Mouse (Mus musculus) embryonic facial prominence, embryonic 12.5 days (tissue): ENCODE data around the gene Tbc1d9. TPM values are rescaled to one million over a fixed set of nuclear protein-coding genes. Genes with fewer than 3 reads are reported as not detected.

Source experiments
- ATAC-seq: fragments of 200-750 bp; cut with Nextera tagmentation; 2 replicates; pipeline ENCODE4 v1.8.0; 2017; ENCODE audit not compliant: insufficient number of reproducible peaks, insufficient read depth, low FRiP score, low TSS enrichment
- H3K27ac ChIP-seq: fragments of 300-500 bp; sonication (generic); 2 replicates; pipeline ENCODE4 v1.5.1; 2016; ENCODE audit warnings: mild to moderate bottlenecking
- H3K27me3 ChIP-seq: fragments of 300-500 bp; sonication (generic); 2 replicates; pipeline ENCODE4 v1.6.1; 2016; ENCODE audit warnings: mild to moderate bottlenecking, moderate library complexity
- H3K36me3 ChIP-seq: fragments of 300-500 bp; sonication (generic); 2 replicates; pipeline ENCODE4 v1.6.1; 2016; ENCODE audit warnings: mild to moderate bottlenecking
- H3K4me1 ChIP-seq: fragments of 300-500 bp; sonication (generic); 2 replicates; pipeline ENCODE4 v1.6.1; 2016
- H3K4me2 ChIP-seq: fragments of 300-500 bp; sonication (generic); replicated peaks from 2 replicates; pipeline ENCODE4 v1.6.1; 2016; ENCODE audit warnings: mild to moderate bottlenecking, moderate library complexity
- H3K4me3 ChIP-seq: fragments of 300-500 bp; sonication (generic); 2 replicates; pipeline ENCODE4 v1.5.1; 2016; ENCODE audit warnings: mild to moderate bottlenecking
- H3K9ac ChIP-seq: fragments of 300-500 bp; sonication (generic); 2 replicates; pipeline ENCODE4 v1.6.1; 2016; ENCODE audit warnings: mild to moderate bottlenecking, moderate library complexity
- H3K9me3 ChIP-seq: fragments of 300-500 bp; sonication (generic); 2 replicates; pipeline ENCODE4 v1.6.1; 2016; ENCODE audit warnings: mild to moderate bottlenecking, moderate library complexity
- WGBS: fragments of 180-500 bp; shearing (Covaris S2); methylation state at CpG from one replicate; pipeline ENCODE4 v1.1.7; 2016; 5-methylcytosine and 5-hydroxymethylcytosine counted together
- polyA plus RNA-seq: library from polyadenylated mRNA; unstranded; fragments of >200 nt; fragmentation: Nextera tagmentation; extraction: Ambion mirVana; gene quantifications from 2 replicates; pipeline ENCODE4 v1.2.1, GENCODE M21; 2016

The Tbc1d9 gene
- 4.0 and 4.6 TPM in 2 replicates for polyA plus RNA-seq

GRCm38 (mm10) chr8:83165235-83165930 lies at the start of gene Tbc1d9:
TSS of gene Tbc1d9 (plus strand) at chr8:83165352.
- no peaks in the 10 kb centered on the region for H3K9me3 ChIP-seq
- peak within 1 kb of the TSS; percentile 85 for H3K4me2 ChIP-seq
- ATAC-seq: peak; percentile 89
- H3K36me3 ChIP-seq: no peaks in the 10 kb centered on the region
- H3K4me3 ChIP-seq: peak within 1 kb of the TSS; percentile 71
- peak within 1 kb of the TSS; percentile 84 for H3K9ac ChIP-seq
- no peaks in the 10 kb centered on the region for H3K27me3 ChIP-seq
- peak within 1 kb of the TSS; percentile 84 for H3K27ac ChIP-seq
- H3K4me1 ChIP-seq: 0 out of 2 replicates have a peak, but pooled peaks cover 4% of the 10 kb centered on the region
- WGBS: under 1% methylated on average over 63 of the region's 63 CpGs

- no peaks in the 10 kb centered on the region for H3K9me3 ChIP-seq
- H3K9ac ChIP-seq: no peak overlapping the region
- 59% methylated on average over 2 of the region's 2 CpGs for WGBS
- H3K27me3 ChIP-seq: no peaks in the 10 kb centered on the region
- no peak overlapping the region for H3K4me2 ChIP-seq
- H3K36me3 ChIP-seq: no peaks in the 10 kb centered on the region
- ATAC-seq: no peak
- no peaks in the 10 kb centered on the region for H3K4me1 ChIP-seq
- no peak overlapping the region for H3K27ac ChIP-seq
- H3K4me3 ChIP-seq: no peak overlapping the region
These were observed 30.1 kb upstream of the Tbc1d9 start for GRCm38 (mm10) chr8:83135086-83135485.

GRCm38 (mm10) chr8:83140068-83140467 lies 25.1 kb upstream of the Tbc1d9 start:
- H3K27ac ChIP-seq: no peak overlapping the region
- H3K9me3 ChIP-seq: no peaks in the 10 kb centered on the region

GRCm38 (mm10) chr8:83140701-83141111 lies 24.4 kb upstream of the Tbc1d9 start:
- ATAC-seq: no peak
- no peak overlapping the region for H3K4me2 ChIP-seq
- WGBS: 57% methylated on average over 3 of the region's 3 CpGs
- H3K4me1 ChIP-seq: no peaks in the 10 kb centered on the region
- H3K9ac ChIP-seq: no peak overlapping the region
- no peaks in the 10 kb centered on the region for H3K9me3 ChIP-seq
- H3K4me3 ChIP-seq: no peak overlapping the region
- no peak overlapping the region for H3K27ac ChIP-seq
- H3K27me3 ChIP-seq: no peaks in the 10 kb centered on the region
- no peaks in the 10 kb centered on the region for H3K36me3 ChIP-seq

More at GRCm38 (mm10) chr8:83140068-83140467, 25.1 kb upstream of the Tbc1d9 start:
- Histone ChIP-seq H3K4me1 (no peaks in the 10 kb centered on the region), H3K9ac (no peak overlapping the region), H3K27me3 (no peaks in the 10 kb centered on the region), H3K4me3 (no peak overlapping the region), H3K36me3 (no peaks in the 10 kb centered on the region), H3K4me2 (no peak overlapping the region)
- ATAC-seq: no peak
- 88% methylated on average over 1 of the region's 1 CpGs for whole genome bisulfite sequencing

- ATAC-seq: no peak
- Histone ChIP-seq H3K9me3 (no peaks in the 10 kb centered on the region), H3K27me3 (no peaks in the 10 kb centered on the region), H3K4me2 (no peak overlapping the region), H3K4me1 (no peaks in the 10 kb centered on the region), H3K9ac (no peak overlapping the region), H3K4me3 (no peak overlapping the region), H3K27ac (no peak overlapping the region), H3K36me3 (no peaks in the 10 kb centered on the region)
- WGBS: 81% methylated on average over 5 of the region's 5 CpGs
These were observed 23.8 kb upstream of the Tbc1d9 start for GRCm38 (mm10) chr8:83141358-83141757.

- Histone ChIP-seq H3K9ac (no peak overlapping the region), H3K27me3 (no peaks in the 10 kb centered on the region), H3K36me3 (no peaks in the 10 kb centered on the region), H3K4me2 (no peak overlapping the region), H3K27ac (no peak overlapping the region), H3K9me3 (no peaks in the 10 kb centered on the region), H3K4me1 (no peaks in the 10 kb centered on the region), H3K4me3 (no peak overlapping the region)
- no peak for ATAC-seq
- 90% methylated on average over 4 of the region's 4 CpGs for WGBS
These were observed 20.6 kb upstream of the Tbc1d9 start for GRCm38 (mm10) chr8:83144601-83145000.

GRCm38 (mm10) chr8:83145421-83145820 lies 19.7 kb upstream of the Tbc1d9 start:
- 86% methylated on average over 3 of the region's 3 CpGs for WGBS

GRCm38 (mm10) chr8:83149124-83149523 lies 16.0 kb upstream of the Tbc1d9 start:
- Histone ChIP-seq H3K27ac (no peak overlapping the region), H3K9me3 (no peaks in the 10 kb centered on the region), H3K36me3 (no peaks in the 10 kb centered on the region), H3K9ac (no peak overlapping the region), H3K4me1 (no peaks in the 10 kb centered on the region), H3K4me3 (no peak overlapping the region), H3K4me2 (no peak overlapping the region), H3K27me3 (no peaks in the 10 kb centered on the region)
- ATAC-seq: no peak
- WGBS: 83% methylated on average over 6 of the region's 6 CpGs

More at GRCm38 (mm10) chr8:83145421-83145820, 19.7 kb upstream of the Tbc1d9 start:
- no peaks in the 10 kb centered on the region for H3K36me3 ChIP-seq
- no peaks in the 10 kb centered on the region for H3K4me1 ChIP-seq
- ATAC-seq: no peak
- H3K4me3 ChIP-seq: no peak overlapping the region
- no peaks in the 10 kb centered on the region for H3K9me3 ChIP-seq
- no peak overlapping the region for H3K27ac ChIP-seq
- H3K9ac ChIP-seq: no peak overlapping the region
- no peaks in the 10 kb centered on the region for H3K27me3 ChIP-seq
- H3K4me2 ChIP-seq: no peak overlapping the region

GRCm38 (mm10) chr8:83152055-83152454 lies 13.1 kb upstream of the Tbc1d9 start:
- no peaks in the 10 kb centered on the region for H3K36me3 ChIP-seq
- WGBS: 62% methylated on average over 2 of the region's 2 CpGs
- no peak overlapping the region for H3K9ac ChIP-seq
- no peak overlapping the region for H3K4me3 ChIP-seq
- no peak overlapping the region for H3K4me2 ChIP-seq
- no peaks in the 10 kb centered on the region for H3K4me1 ChIP-seq
- no peak for ATAC-seq
- H3K27ac ChIP-seq: no peak overlapping the region
- H3K9me3 ChIP-seq: no peaks in the 10 kb centered on the region
- no peaks in the 10 kb centered on the region for H3K27me3 ChIP-seq

- no peak overlapping the region for H3K27ac ChIP-seq
- H3K27me3 ChIP-seq: no peaks in the 10 kb centered on the region
- no peaks in the 10 kb centered on the region for H3K4me1 ChIP-seq
- no peak overlapping the region for H3K4me2 ChIP-seq
- H3K36me3 ChIP-seq: no peaks in the 10 kb centered on the region
- ATAC-seq: no peak
- no peak overlapping the region for H3K4me3 ChIP-seq
- H3K9ac ChIP-seq: no peak overlapping the region
- 73% methylated on average over 4 of the region's 4 CpGs for WGBS
- H3K9me3 ChIP-seq: no peaks in the 10 kb centered on the region
These were observed 12.7 kb upstream of the Tbc1d9 start for GRCm38 (mm10) chr8:83152470-83152869.

- Histone ChIP-seq H3K4me2 (no peak overlapping the region), H3K27me3 (no peaks in the 10 kb centered on the region), H3K36me3 (no peaks in the 10 kb centered on the region), H3K27ac (no peak overlapping the region), H3K9me3 (no peaks in the 10 kb centered on the region), H3K4me1 (no peaks in the 10 kb centered on the region), H3K4me3 (no peak overlapping the region), H3K9ac (no peak overlapping the region)
- 32% methylated on average over 4 of the region's 4 CpGs for WGBS
- no peak for ATAC-seq
These were observed 10.0 kb upstream of the Tbc1d9 start for GRCm38 (mm10) chr8:83155110-83155509.

GRCm38 (mm10) chr8:83158971-83159370 lies 6.2 kb upstream of the Tbc1d9 start:
- WGBS: 64% methylated on average over 3 of the region's 3 CpGs

More at GRCm38 (mm10) chr8:83158971-83159370, 6.2 kb upstream of the Tbc1d9 start:
- Histone ChIP-seq H3K36me3 (no peaks in the 10 kb centered on the region), H3K4me1 (no peaks in the 10 kb centered on the region), H3K27ac (no peak overlapping the region), H3K4me3 (no peak overlapping the region), H3K27me3 (no peaks in the 10 kb centered on the region), H3K9ac (no peak overlapping the region), H3K4me2 (no peak overlapping the region), H3K9me3 (no peaks in the 10 kb centered on the region)
- ATAC-seq: no peak
